Comparison of ENCODE assay signal across 8 mouse cellular contexts in genomic region chr7:28827338-28827737, GRCm38 (mm10). TPM values are rescaled to one million over a fixed set of nuclear protein-coding genes. Genes with fewer than 3 reads are reported as not detected.
DNase-seq lines count a peak whose midpoint lies in the region; ATAC-seq and TF ChIP-seq lines count a peak whose summit lies in the region.
"Had no signal": no experiment of that assay in that cellular context is flagged by ENCODE, and none has a peak within 500 bp of the region (broad histone marks: within the 10 kb centered on the region; RNA-seq: fewer than 3 reads in every experiment).

No protein-coding gene starts in this region.

- H3K27me3 ChIP-seq in kidney, adult 2 months (replicated peaks; ENCODE audit: control insufficient read depth, insufficient read depth, low read length), result no peaks in the 10 kb centered on the region
- H3K27me3 ChIP-seq in kidney, embryonic 15.5 days, result no peaks in the 10 kb centered on the region
- H3K27me3 ChIP-seq: midbrain, embryonic 12.5 days had no signal

- no peak overlapping the region for H3K4me2 ChIP-seq in kidney, embryonic 15.5 days
- H3K4me2 ChIP-seq: midbrain, embryonic 12.5 days had no signal

- H3K9me3 ChIP-seq in kidney, embryonic 15.5 days (replicated peaks), result no peaks in the 10 kb centered on the region
- H3K9me3 ChIP-seq: midbrain, embryonic 12.5 days had no signal

- DNase-seq in kidney, adult 2 months, result peak; percentile 89
- peak; percentile 61 for DNase-seq in adrenal gland, postnatal 10 days
- DNase-seq in kidney, adult 8-10 months, result peak; percentile 69 to 78
- peak; percentile 72 to 78 for DNase-seq in right cerebral cortex, adult 2 months (ENCODE audit: low spot score in 2 of 2)
- DNase-seq in spleen, adult 12 weeks (ENCODE audit: low spot score), result no peak
- no peak for DNase-seq in retina, postnatal 1 day

- peaks cover 10% of the 10 kb centered on the region for H3K36me3 ChIP-seq in kidney, adult 2 months (ENCODE audit: control insufficient read depth, insufficient read depth, low read length)
- H3K36me3 ChIP-seq in kidney, embryonic 15.5 days, result peaks cover 44% of the 10 kb centered on the region

- no peak overlapping the region for H3K4me3 ChIP-seq in kidney, adult 2 months (ENCODE audit: insufficient read depth, low read depth, low read length)
- H3K4me3 ChIP-seq in kidney, embryonic 15.5 days (replicated peaks), result no peak overlapping the region
- H3K4me3 ChIP-seq: midbrain, embryonic 12.5 days had no signal

- H3K4me1 ChIP-seq in kidney, adult 2 months (ENCODE audit: control insufficient read depth, insufficient read depth, low read length), result peaks cover 13% of the 10 kb centered on the region
- H3K4me1 ChIP-seq in kidney, embryonic 15.5 days, result peaks cover 34% of the 10 kb centered on the region

- ATAC-seq in kidney, embryonic 15.5 days (replicated peaks; ENCODE audit: low FRiP score), result no peak

- no peak overlapping the region for H3K9ac ChIP-seq in kidney, embryonic 15.5 days
- H3K9ac ChIP-seq: midbrain, embryonic 12.5 days had no signal

- H3K27ac ChIP-seq in kidney, adult 2 months (ENCODE audit: insufficient read depth, low read depth, low read length), result no peak overlapping the region
- no peak overlapping the region for H3K27ac ChIP-seq in kidney, embryonic 15.5 days
- H3K27ac ChIP-seq: midbrain, embryonic 12.5 days had no signal

- 32% methylated on average over 3 of the region's 3 CpGs for WGBS in kidney, adult 2 months
- 51% methylated on average over 3 of the region's 3 CpGs for WGBS in kidney, embryonic 15.5 days

- TF ChIP-seq POLR2A in kidney, adult 2 months (IDR thresholded peaks at IDR 0.05; ENCODE audit: low read depth, low read length), result no peak

- TF ChIP-seq CTCF in kidney, adult 2 months (conservative IDR thresholded peaks at IDR 0.05; ENCODE audit: insufficient read depth, insufficient read length, low read depth, low read length), result no peak

RNA-seq across cellular contexts. Expression of gene Ech1, which starts 2.3 kb away (rescaled TPM):
- polyA plus RNA-seq in kidney, adult 2 months (2012; rRNA removed), result 865 and 950 TPM in 2 replicates
- 154 and 164 TPM in 2 replicates for polyA plus RNA-seq in kidney, embryonic 15.5 days (2015; fragmentation: Nextera tagmentation; extraction: Ambion mirVana)
- total RNA-seq in adrenal gland, postnatal 10 days (2021), result 1,000 to 10,000 TPM; 1,178 to 1,235 TPM

RNA-seq across cellular contexts. Expression of gene Lgals4, which starts 6.3 kb away (rescaled TPM):
- polyA plus RNA-seq in kidney, adult 2 months (2012; rRNA removed), result 22.8 and 25.0 TPM in 2 replicates
- 12.0 and 32.1 TPM in 2 replicates for polyA plus RNA-seq in kidney, embryonic 15.5 days (2015; fragmentation: Nextera tagmentation; extraction: Ambion mirVana)
- total RNA-seq in adrenal gland, postnatal 10 days (2021), result 10 to 100 TPM; 25.9 to 55.7 TPM

RNA-seq across cellular contexts. Expression of gene Hnrnpl, which starts 19.0 kb away (rescaled TPM):
- 172 and 214 TPM in 2 replicates for polyA plus RNA-seq in kidney, adult 2 months (2012; rRNA removed)
- 264 and 265 TPM in 2 replicates for polyA plus RNA-seq in kidney, embryonic 15.5 days (2015; fragmentation: Nextera tagmentation; extraction: Ambion mirVana)
- 100 to 1,000 TPM; 459 to 528 TPM for total RNA-seq in adrenal gland, postnatal 10 days (2021)

RNA-seq across cellular contexts. Expression of gene Lgals7, which starts 36.3 kb away (rescaled TPM):
- 1.1 and 1.6 TPM in 2 replicates for polyA plus RNA-seq in kidney, adult 2 months (2012; rRNA removed)
- polyA plus RNA-seq in kidney, embryonic 15.5 days (2015; fragmentation: Nextera tagmentation; extraction: Ambion mirVana), result 1.9 and 3.1 TPM in 2 replicates
- total RNA-seq in adrenal gland, postnatal 10 days (2021), result 1 to 10 TPM; 1.2 to 2.1 TPM

RNA-seq across cellular contexts. Expression of gene Rinl, which starts 38.6 kb away (rescaled TPM):
- polyA plus RNA-seq in kidney, adult 2 months (2012; rRNA removed), result 2.9 and 5.9 TPM in 2 replicates
- 6.2 and 7.4 TPM in 2 replicates for polyA plus RNA-seq in kidney, embryonic 15.5 days (2015; fragmentation: Nextera tagmentation; extraction: Ambion mirVana)
- 1 to 10 TPM; 3.7 to 4.9 TPM for total RNA-seq in adrenal gland, postnatal 10 days (2021)

Comparison
In these comparisons a context has a peak if more than half of its experiments do, and no peak if none do; other contexts are left out.
1. DNase-seq: peak in kidney, adult 2 months (single experiment), adrenal gland, postnatal 10 days (single experiment), kidney, adult 8-10 months (2 of 2) and right cerebral cortex, adult 2 months (2 of 2); none in spleen, adult 12 weeks (single experiment) and retina, postnatal 1 day (single experiment).